25 mouse cellular contexts compared by ENCODE assay signal in the genomic region with DNA sequence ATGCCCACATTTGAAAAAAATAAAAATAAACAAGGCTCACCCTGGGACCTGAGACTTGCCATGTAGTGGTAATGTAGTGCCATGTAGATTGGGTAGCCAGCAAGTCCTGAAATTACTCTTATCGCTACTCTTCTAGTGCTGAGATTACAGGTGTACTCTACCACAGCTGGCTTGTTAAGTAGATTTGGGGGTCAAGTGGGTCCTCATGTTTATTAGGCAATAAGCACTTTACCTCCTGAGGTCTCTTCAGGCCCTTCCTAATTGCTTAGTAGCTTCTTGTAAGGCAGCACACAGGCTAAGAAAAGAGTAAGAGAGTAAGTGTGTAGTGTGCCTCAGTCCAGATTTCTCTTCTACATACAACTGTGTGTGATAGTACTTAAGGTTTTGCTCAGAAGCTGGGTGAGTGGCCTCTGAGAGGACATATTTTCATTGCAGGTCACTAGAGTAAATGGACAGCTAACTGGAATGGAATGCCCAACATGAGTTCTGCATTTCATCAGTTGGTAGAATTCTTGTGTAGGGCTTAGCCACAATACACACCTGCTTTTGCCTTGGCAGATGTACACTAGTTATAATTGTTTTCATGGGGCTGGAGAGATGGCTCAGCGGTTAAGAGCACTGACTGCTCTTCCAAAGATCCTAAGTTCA. TPM values are rescaled to one million over a fixed set of nuclear protein-coding genes. Genes with fewer than 3 reads are reported as not detected.
DNase-seq lines count a peak whose midpoint lies in the region; ATAC-seq and TF ChIP-seq lines count a peak whose summit lies in the region.
"Had no signal": no experiment of that assay in that cellular context is flagged by ENCODE, and none has a peak within 500 bp of the region (broad histone marks: within the 10 kb centered on the region; RNA-seq: fewer than 3 reads in every experiment).

No protein-coding gene starts in this region.

- ATAC-seq in erythroblast, adult 5-6 weeks (replicated peaks; ENCODE audit: low FRiP score, poor library complexity, severe bottlenecking): no peak
- ATAC-seq: forebrain, embryonic 15.5 days; hindbrain, postnatal 0 days had no signal

- H3K27ac ChIP-seq in embryonic fibroblast, embryonic 13.5 days (ENCODE audit: insufficient read depth, low read length): peak overlapping the region; percentile 2; the same call in 1 of the 2 replicates
- H3K27ac ChIP-seq: embryonic facial prominence, embryonic 13.5 days; forebrain, embryonic 10.5 days; forebrain, embryonic 15.5 days; hindbrain, embryonic 12.5 days; hindbrain, postnatal 0 days had no signal

- H3K4me3 ChIP-seq in embryonic fibroblast, embryonic 13.5 days (ENCODE audit: insufficient read depth, low read length): no peak overlapping the region
- H3K4me3 ChIP-seq: embryonic facial prominence, embryonic 13.5 days; erythroblast, embryonic 14.5 days; forebrain, embryonic 10.5 days; forebrain, embryonic 15.5 days; hindbrain, embryonic 12.5 days had no signal

- TF ChIP-seq CTCF in embryonic fibroblast, embryonic 13.5 days (IDR thresholded peaks at IDR 0.05; ENCODE audit: borderline replicate concordance, insufficient read depth, low read length): no peak

- DNase-seq in 3T3-L1 (ENCODE audit: low read depth, low spot score): peak; percentile 81
- DNase-seq in Muller cell, postnatal 12 days (ENCODE audit: inconsistent ontology term): peak; percentile 41
- peak; percentile 24 for DNase-seq in lung, postnatal 14 days
- no peak for DNase-seq in cerebellum, postnatal 36 days
- DNase-seq in adrenal gland, adult 8-10 months: no peak
- DNase-seq in thymus, postnatal 0 days (ENCODE audit: low spot score): no peak
- DNase-seq: adrenal gland, adult 2 months; adrenal gland, postnatal 36 days; cerebellum, adult 8-10 months; cerebellum, postnatal 25 days; gastrocnemius, postnatal 14 days; heart, postnatal 10 days; heart, postnatal 4 days; kidney, adult 18-20 months had no signal

- TF ChIP-seq POLR2A in embryonic fibroblast, embryonic 13.5 days (IDR thresholded peaks at IDR 0.05; ENCODE audit: low read depth, low read length): no peak

- peaks cover 5% of the 10 kb centered on the region; the same call in 1 of the 2 replicates for H3K4me1 ChIP-seq in embryonic fibroblast, embryonic 13.5 days (ENCODE audit: control insufficient read depth, insufficient read depth, low read length)
- H3K4me1 ChIP-seq: embryonic facial prominence, embryonic 13.5 days; forebrain, embryonic 10.5 days; forebrain, embryonic 15.5 days; hindbrain, embryonic 12.5 days had no signal

RNA-seq across cellular contexts. Expression of a gene that starts 12.4 kb away (rescaled TPM):
- polyA plus RNA-seq in embryonic fibroblast, embryonic 13.5 days (2011; ENCODE audit: insufficient read length, low read depth, missing spikeins): not detected in 2 replicates
- not detected for total RNA-seq in adrenal gland, adult 8-10 months (2022)
- 0.08 and 0.10 TPM in 2 replicates for polyA plus RNA-seq in thymus, postnatal 0 days (2015; fragmentation: Nextera tagmentation; extraction: Ambion mirVana)
- not detected in 2 replicates for total RNA-seq in erythroblast, adult 5-6 weeks (2015; ENCODE audit: low replicate concordance)
- not detected in 2 replicates for total RNA-seq in erythroblast, adult 5-6 weeks (2017; ENCODE audit: low replicate concordance)
- total RNA-seq: adrenal gland, postnatal 36 days; gastrocnemius, adult 18-20 months; gastrocnemius, postnatal 14 days; granulocyte monocyte progenitor cell, adult 5-6 weeks; heart, postnatal 10 days; heart, postnatal 4 days; hindbrain, postnatal 0 days had no signal
- polyA plus RNA-seq: adrenal gland, adult 2 months; erythroblast, embryonic 14.5 days; forebrain, embryonic 10.5 days; forebrain, embryonic 15.5 days; heart, embryonic 14.5 days; hindbrain, embryonic 12.5 days had no signal

RNA-seq across cellular contexts. Expression of a gene that starts 13.1 kb away (rescaled TPM):
- polyA plus RNA-seq in embryonic fibroblast, embryonic 13.5 days (2011; ENCODE audit: insufficient read length, low read depth, missing spikeins): 80.0 and 114 TPM in 2 replicates
- total RNA-seq in adrenal gland, adult 8-10 months (2022): 10 to 100 TPM; 57.9 to 88.5 (median 71.7) TPM
- 256 and 279 TPM in 2 replicates for polyA plus RNA-seq in thymus, postnatal 0 days (2015; fragmentation: Nextera tagmentation; extraction: Ambion mirVana)
- 13.8 and 41.4 TPM in 2 replicates for total RNA-seq in erythroblast, adult 5-6 weeks (2015; ENCODE audit: low replicate concordance)
- 28.5 and 58.0 TPM in 2 replicates for total RNA-seq in erythroblast, adult 5-6 weeks (2017; ENCODE audit: low replicate concordance)

RNA-seq across cellular contexts. Expression of a gene that starts 36.2 kb away (rescaled TPM):
- polyA plus RNA-seq in embryonic fibroblast, embryonic 13.5 days (2011; ENCODE audit: insufficient read length, low read depth, missing spikeins): 174 and 184 TPM in 2 replicates
- total RNA-seq in adrenal gland, adult 8-10 months (2022): 100 to 1,000 TPM in 2 of 4 experiments, 10 to 100 TPM in 2; 88.4 to 127 (median 107) TPM
- polyA plus RNA-seq in thymus, postnatal 0 days (2015; fragmentation: Nextera tagmentation; extraction: Ambion mirVana): 94.6 and 95.3 TPM in 2 replicates
- total RNA-seq in erythroblast, adult 5-6 weeks (2015; ENCODE audit: low replicate concordance): 28.0 and 34.2 TPM in 2 replicates
- 35.2 and 43.2 TPM in 2 replicates for total RNA-seq in erythroblast, adult 5-6 weeks (2017; ENCODE audit: low replicate concordance)

Comparison
In these comparisons a context has a peak if more than half of its experiments do, and no peak if none do; other contexts are left out.
1. DNase-seq: peak in 3T3-L1 (single experiment), Muller cell, postnatal 12 days (single experiment) and lung, postnatal 14 days (single experiment); none in cerebellum, postnatal 36 days (0 of 2), adrenal gland, adult 8-10 months (single experiment) and thymus, postnatal 0 days (single experiment).